Mouse (Mus musculus) liver, embryonic 14.5 days (tissue): Measurements from ENCODE around the gene Gtf2ird1. TPM values are rescaled to one million over a fixed set of nuclear protein-coding genes. Genes with fewer than 3 reads are reported as not detected.
A peak's percentile ranks its signal among the peaks of the same experiment; 100 is the strongest.

Experiments
- ATAC-seq: fragments of 200-750 bp; cut with Nextera tagmentation; 2 replicates; pipeline ENCODE4 v1.8.0; 2017; ENCODE audit warnings: moderate number of reproducible peaks, mild to moderate bottlenecking, moderate library complexity; ENCODE audit not compliant: insufficient read depth
- DNase-seq, 3 experiments: peaks; one replicate each; pipeline ENCODE4 v3.0.0-alpha.2; 2012 to 2013; ENCODE audit warnings: low read depth in 3 of 3, low spot score in 3 of 3
- H3K27ac ChIP-seq: fragments of 300-500 bp; sonication (generic); 2 replicates; pipeline ENCODE4 v1.5.1; 2014; ENCODE audit warnings: moderate library complexity, mild to moderate bottlenecking, control low read depth, inconsistent platforms
- H3K27me3 ChIP-seq: fragments of 300-500 bp; sonication (generic); 2 replicates; pipeline ENCODE4 v1.6.1; 2014; ENCODE audit warnings: mild to moderate bottlenecking, low read length, moderate library complexity; ENCODE audit not compliant: control insufficient read depth, insufficient read depth
- H3K36me3 ChIP-seq: fragments of 300-500 bp; sonication (generic); replicated peaks from 2 replicates; pipeline ENCODE4 v1.6.1; 2014; ENCODE audit warnings: low read depth; ENCODE audit not compliant: control insufficient read depth, insufficient read depth
- H3K4me1 ChIP-seq, 2 experiments: fragments of 200-500 bp in 1 of 2; fragments of 300-500 bp in 1 of 2; sonication (generic) in 1 of 2; replicated peaks; 2 replicates each; pipeline ENCODE4 v1.6.1; 2012 to 2014; ENCODE audit warnings: antibody characterized with exemption in 1 of 2, inconsistent platforms in 1 of 2, low read length in 1 of 2; ENCODE audit not compliant: control insufficient read depth in 2 of 2, insufficient read depth in 2 of 2
- H3K4me2 ChIP-seq: fragments of 300-500 bp; sonication (generic); 2 replicates; pipeline ENCODE4 v1.6.1; 2014; ENCODE audit warnings: low read depth, mild to moderate bottlenecking, control low read depth, moderate library complexity
- H3K4me3 ChIP-seq, 2 experiments: fragments of 200-500 bp in 1 of 2; fragments of 300-500 bp in 1 of 2; sonication (generic) in 1 of 2; 2 replicates each; pipeline ENCODE4 v1.5.1; 2012 to 2014; ENCODE audit warnings: low read depth in 2 of 2, low read length in 2 of 2, mild to moderate bottlenecking in 2 of 2, control low read depth in 1 of 2, inconsistent platforms in 1 of 2, moderate library complexity in 1 of 2; ENCODE audit not compliant: insufficient read depth in 1 of 2
- H3K9ac ChIP-seq: fragments of 300-500 bp; sonication (generic); replicated peaks from 2 replicates; pipeline ENCODE4 v1.6.1; 2014; ENCODE audit warnings: mild to moderate bottlenecking, control low read depth, moderate library complexity
- H3K9me3 ChIP-seq: fragments of 300-500 bp; sonication (generic); 2 replicates; pipeline ENCODE4 v1.6.1; 2016; ENCODE audit warnings: low read length, mixed read lengths; ENCODE audit not compliant: control insufficient read depth
- CTCF ChIP-seq: IDR thresholded peaks from 2 replicates; pipeline ENCODE4 v1.5.1; 2016; ENCODE audit warnings: antibody characterized with exemption, low read depth, control low read depth
- EP300 ChIP-seq: IDR thresholded peaks from 2 replicates; pipeline ENCODE4 v1.6.1; 2016; ENCODE audit warnings: antibody characterized with exemption, low read depth
- WGBS: fragments of 180-500 bp; shearing (Covaris S2); extraction: QIAGEN DNeasy Blood & Tissue Kit; methylation state at CpG from one replicate; pipeline ENCODE4 v1.1.7; 2014; ENCODE audit not compliant: insufficient replicate concordance; 5-methylcytosine and 5-hydroxymethylcytosine counted together
- microRNA-seq: library from miRNA; unstranded; fragments of <30 nt; microRNA quantifications from one replicate; pipeline ENCODE4, GENCODE M21; 2016
- polyA plus RNA-seq, 2 experiments: library from polyadenylated mRNA; depleted of rRNA in 1 of 2; stranded (reverse) in 1 of 2; unstranded in 1 of 2; fragments of >200 nt; fragmentation: Nextera tagmentation in 1 of 2; extraction: Ambion mirVana in 1 of 2; gene quantifications; 2 replicates each; pipeline versions ENCODE4 v1.2.1 to v1.2.3; 2012 to 2014

Gtf2ird1 gene
- polyA plus RNA-seq, 2 experiments, result 7.5 to 8.4 TPM

DNA sequence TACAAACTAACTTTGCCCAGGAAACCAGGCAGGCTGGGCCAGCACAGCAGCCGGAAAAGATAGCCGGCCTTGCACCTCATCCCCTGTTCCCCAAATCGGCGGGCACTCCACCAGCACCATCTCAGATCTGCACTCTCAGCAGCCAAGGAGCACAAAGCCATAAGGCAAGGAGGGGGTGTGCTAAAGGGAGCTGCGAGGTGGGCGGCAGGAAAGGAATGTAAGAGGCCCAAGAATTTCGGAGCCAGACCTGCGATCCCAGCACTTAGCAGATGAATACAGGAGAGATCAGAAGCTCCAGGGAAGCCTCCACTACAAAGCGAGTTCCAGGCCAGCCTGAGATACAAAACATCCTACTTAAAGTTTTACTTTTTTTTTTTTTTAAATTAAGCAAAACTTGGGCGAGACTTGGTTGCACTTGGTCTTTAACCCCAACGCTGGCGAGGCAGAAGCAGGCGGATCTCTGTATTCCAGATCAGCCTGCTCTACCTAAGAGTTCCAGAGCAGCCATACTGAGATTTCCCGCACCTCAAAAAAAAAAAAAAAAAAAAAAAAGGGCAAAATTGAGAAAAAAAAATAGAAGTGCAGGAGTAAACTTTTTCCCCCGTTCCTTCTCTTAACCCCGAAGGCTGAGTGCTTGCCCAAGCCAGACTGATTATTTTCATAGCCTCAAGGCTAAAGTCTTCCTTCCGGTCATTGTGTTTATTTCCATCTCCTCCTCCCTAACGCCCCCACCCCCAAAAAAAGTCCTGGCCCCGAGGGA, 143.6 kb downstream of the Gtf2ird1 start:
- peak overlapping the region; percentile 46 for H3K27ac ChIP-seq
- H3K9ac ChIP-seq, result peak overlapping the region; percentile 93
- peak overlapping the region; percentile 82 for H3K4me2 ChIP-seq
- H3K4me1 ChIP-seq, result peaks cover 10 to 14% of the 10 kb centered on the region in 2 experiments; a peak in 3 of 4 replicates
- no peak for TF ChIP-seq EP300
- no peak for TF ChIP-seq CTCF
- peak overlapping the region; percentile 82 to 89 for H3K4me3 ChIP-seq
- 5% methylated on average over 19 of the region's 19 CpGs for WGBS
- peaks cover 24% of the 10 kb centered on the region for H3K36me3 ChIP-seq
- H3K9me3 ChIP-seq, result no peaks in the 10 kb centered on the region
- DNase-seq, result no peak
- no peaks in the 10 kb centered on the region for H3K27me3 ChIP-seq
- no peak for ATAC-seq

DNA sequence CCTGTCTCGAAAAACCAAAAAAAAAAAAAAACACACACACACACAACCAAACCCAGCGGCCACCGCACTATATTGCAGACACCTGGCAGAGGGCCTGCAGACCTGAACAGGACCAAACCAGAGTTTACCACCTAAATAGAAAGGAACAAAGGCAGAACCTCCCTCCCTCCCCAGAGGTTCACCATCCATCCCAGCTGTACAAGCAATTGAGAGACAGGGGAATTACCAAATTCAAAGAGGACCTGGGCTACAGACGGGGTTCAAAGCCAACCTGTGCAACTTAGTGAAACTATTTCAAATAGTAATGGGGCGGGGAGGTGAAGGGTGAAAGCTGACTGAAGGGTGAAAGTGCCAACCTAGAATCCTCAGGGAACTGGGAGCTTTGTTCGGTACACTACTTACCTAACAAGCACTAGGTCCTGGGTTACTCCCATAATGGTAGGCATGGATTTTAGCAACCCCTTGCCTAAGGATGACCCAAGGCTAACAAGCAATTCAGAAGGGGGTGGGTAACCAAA, 144.6 kb downstream of the Gtf2ird1 start:
- TF ChIP-seq CTCF, result no peak
- TF ChIP-seq EP300, result no peak
- WGBS, result 81% methylated on average over 6 of the region's 6 CpGs
- no peaks in the 10 kb centered on the region for H3K9me3 ChIP-seq
- H3K4me1 ChIP-seq, result peaks cover 10 to 13% of the 10 kb centered on the region in 2 experiments; a peak in 3 of 4 replicates
- no peaks in the 10 kb centered on the region for H3K27me3 ChIP-seq
- no peak for DNase-seq
- no peak overlapping the region for H3K27ac ChIP-seq
- H3K9ac ChIP-seq, result peak overlapping the region; percentile 93; the same call in 1 of the 2 replicates
- peak overlapping the region in 1 of 2 experiments; percentile 89; a peak in 1 of 4 replicates for H3K4me3 ChIP-seq
- peak overlapping the region; percentile 82 for H3K4me2 ChIP-seq
- ATAC-seq, result no peak
- peaks cover 24% of the 10 kb centered on the region for H3K36me3 ChIP-seq

DNA sequence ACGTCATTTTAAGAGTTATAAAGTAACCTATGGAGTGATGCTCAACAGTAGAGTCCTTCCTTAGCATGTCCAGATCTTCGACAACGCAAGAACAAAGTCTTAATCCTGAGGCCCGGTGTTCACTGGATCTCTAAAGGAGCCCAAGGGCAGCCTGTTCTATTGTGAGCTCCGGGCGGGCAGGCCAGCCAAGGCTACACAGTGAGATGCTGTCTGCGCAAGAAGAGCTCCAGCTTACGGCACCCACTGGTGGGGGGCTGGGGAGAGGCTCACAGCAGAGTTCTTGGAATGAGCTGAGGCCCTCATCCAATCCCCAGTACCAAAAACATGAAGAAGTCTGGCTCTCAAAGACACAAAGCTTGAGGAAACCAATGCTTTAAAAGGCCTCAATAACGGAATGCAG, 146.3 kb downstream of the Gtf2ird1 start:
- no peak overlapping the region for H3K4me3 ChIP-seq
- no peak overlapping the region for H3K27ac ChIP-seq
- H3K4me1 ChIP-seq, result peaks cover 3 to 4% of the 10 kb centered on the region in 2 experiments; a peak in 2 of 4 replicates
- H3K9ac ChIP-seq, result no peak overlapping the region
- peaks cover 32% of the 10 kb centered on the region for H3K36me3 ChIP-seq
- TF ChIP-seq EP300, result no peak
- no peak for TF ChIP-seq CTCF
- 87% methylated on average over 9 of the region's 9 CpGs for WGBS
- DNase-seq (no peak), ATAC-seq (no peak)
- H3K9me3 ChIP-seq, result no peaks in the 10 kb centered on the region
- no peak overlapping the region for H3K4me2 ChIP-seq
- H3K27me3 ChIP-seq, result no peaks in the 10 kb centered on the region

DNA sequence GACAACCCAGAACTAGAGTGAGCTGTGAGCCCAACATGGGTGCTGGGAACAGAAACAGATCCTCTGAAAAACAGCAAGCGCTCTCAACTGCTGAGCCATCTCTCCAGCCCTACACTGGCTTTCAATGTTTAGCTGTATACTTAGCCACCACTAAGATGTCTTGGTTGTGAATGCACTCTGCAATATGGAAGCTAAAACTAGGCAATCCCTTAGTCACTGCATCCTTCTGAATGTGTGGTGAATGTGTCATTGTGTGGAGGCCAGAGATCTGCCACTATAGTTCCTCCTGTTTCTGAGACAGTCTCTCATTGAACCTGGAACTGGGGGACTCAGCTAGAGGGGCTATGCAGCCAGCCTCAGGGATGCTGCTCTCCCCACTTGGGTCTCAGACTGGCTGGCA, 147.2 kb downstream of the Gtf2ird1 start:
- TF ChIP-seq CTCF, result no peak
- no peak for TF ChIP-seq EP300
- H3K36me3 ChIP-seq, result peaks cover 32% of the 10 kb centered on the region
- H3K4me3 ChIP-seq, result no peak overlapping the region
- H3K4me2 ChIP-seq, result no peak overlapping the region
- H3K9ac ChIP-seq, result no peak overlapping the region
- ATAC-seq, result no peak
- no peak for DNase-seq
- H3K27me3 ChIP-seq, result no peaks in the 10 kb centered on the region
- peaks cover 3 to 4% of the 10 kb centered on the region in 2 experiments; a peak in 2 of 4 replicates for H3K4me1 ChIP-seq
- H3K27ac ChIP-seq, result no peak overlapping the region
- no peaks in the 10 kb centered on the region for H3K9me3 ChIP-seq
- 92% methylated on average over 1 of the region's 1 CpGs for WGBS

Small RNAs within 50 kb of the gene (microRNA-seq; reads per million reads assigned to microRNA genes)
- gene Gm26340 (not detected), gene Mir3965 (not detected)

Other genes starting within 250 kb of the Gtf2ird1 start
- 7.7 and 9.8 TPM in 2 replicates for gene Ncf1, start 227.1 kb downstream of the Gtf2ird1 start, polyA plus RNA-seq (2012; rRNA removed)
- 9.8 and 11.1 TPM in 2 replicates for gene Ncf1, start 227.1 kb downstream of the Gtf2ird1 start, polyA plus RNA-seq (2014; fragmentation: Nextera tagmentation; extraction: Ambion mirVana)
- 19.5 and 26.5 TPM in 2 replicates for gene Gtf2i, start 142.0 kb downstream of the Gtf2ird1 start, polyA plus RNA-seq (2012; rRNA removed)
- gene Gtf2i, start 142.0 kb downstream of the Gtf2ird1 start, polyA plus RNA-seq (2014; fragmentation: Nextera tagmentation; extraction: Ambion mirVana), result 26.1 and 29.8 TPM in 2 replicates
- 1.5 and 1.8 TPM in 2 replicates for gene Clip2, start 95.7 kb upstream of the Gtf2ird1 start, polyA plus RNA-seq (2012; rRNA removed)
- 0.36 and 0.47 TPM in 2 replicates for gene Clip2, start 95.7 kb upstream of the Gtf2ird1 start, polyA plus RNA-seq (2014; fragmentation: Nextera tagmentation; extraction: Ambion mirVana)
- gene Syna, start 103.5 kb upstream of the Gtf2ird1 start, polyA plus RNA-seq (2012; rRNA removed), result not detected in 2 replicates
- gene Syna, start 103.5 kb upstream of the Gtf2ird1 start, polyA plus RNA-seq (2014; fragmentation: Nextera tagmentation; extraction: Ambion mirVana), result not detected in 2 replicates
- gene Rfc2, start 124.7 kb upstream of the Gtf2ird1 start, polyA plus RNA-seq (2012; rRNA removed), result 68.1 and 102 TPM in 2 replicates
- 180 and 217 TPM in 2 replicates for gene Rfc2, start 124.7 kb upstream of the Gtf2ird1 start, polyA plus RNA-seq (2014; fragmentation: Nextera tagmentation; extraction: Ambion mirVana)
- gene Lat2, start 158.3 kb upstream of the Gtf2ird1 start, polyA plus RNA-seq (2012; rRNA removed), result 1.5 and 1.8 TPM in 2 replicates
- 1.3 and 1.7 TPM in 2 replicates for gene Lat2, start 158.3 kb upstream of the Gtf2ird1 start, polyA plus RNA-seq (2014; fragmentation: Nextera tagmentation; extraction: Ambion mirVana)
- gene Eif4h, start 182.8 kb upstream of the Gtf2ird1 start, polyA plus RNA-seq (2012; rRNA removed), result 91.2 and 110 TPM in 2 replicates
- 148 and 167 TPM in 2 replicates for gene Eif4h, start 182.8 kb upstream of the Gtf2ird1 start, polyA plus RNA-seq (2014; fragmentation: Nextera tagmentation; extraction: Ambion mirVana)
- 1.9 and 2.2 TPM in 2 replicates for gene Limk1, start 231.9 kb upstream of the Gtf2ird1 start, polyA plus RNA-seq (2012; rRNA removed)
- 0.89 and 0.92 TPM in 2 replicates for gene Limk1, start 231.9 kb upstream of the Gtf2ird1 start, polyA plus RNA-seq (2014; fragmentation: Nextera tagmentation; extraction: Ambion mirVana)